19 mouse cellular contexts compared by ENCODE assay signal in the genomic region with DNA sequence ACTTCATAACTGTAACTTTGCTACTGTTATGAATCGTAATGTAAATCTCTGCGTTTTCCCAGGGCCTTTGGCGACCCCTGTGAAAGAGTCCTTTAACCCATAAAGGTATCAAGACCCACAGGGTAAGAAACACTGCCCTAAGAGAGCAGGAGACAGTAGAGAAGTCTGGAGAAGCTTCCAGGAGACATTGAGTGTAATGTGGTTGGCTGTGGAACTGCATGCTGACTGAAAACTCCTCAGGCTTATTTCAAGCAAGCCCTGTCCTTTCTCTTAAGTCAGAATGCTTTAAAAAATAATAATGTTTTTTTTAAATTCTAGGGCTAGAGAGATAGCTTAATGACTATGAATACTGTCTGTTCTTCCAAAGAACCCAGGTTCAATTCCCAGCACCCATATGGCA.
DNase-seq lines count a peak whose midpoint lies in the region; ATAC-seq and TF ChIP-seq lines count a peak whose summit lies in the region.
"Had no signal": no experiment of that assay in that cellular context is flagged by ENCODE, and none has a peak within 500 bp of the region (broad histone marks: within the 10 kb centered on the region; RNA-seq: fewer than 3 reads in every experiment).

No protein-coding gene starts in this region.

- peaks cover 16% of the 10 kb centered on the region for H3K4me1 ChIP-seq in heart, embryonic 12.5 days (replicated peaks)
- H3K4me1 ChIP-seq in lung, embryonic 15.5 days = peaks cover 18% of the 10 kb centered on the region
- peaks cover 36% of the 10 kb centered on the region for H3K4me1 ChIP-seq in embryonic facial prominence, embryonic 12.5 days
- H3K4me1 ChIP-seq in stomach, postnatal 0 days (replicated peaks; ENCODE audit: control insufficient read depth, insufficient read depth) = no peaks in the 10 kb centered on the region
- H3K4me1 ChIP-seq: liver, embryonic 15.5 days had no signal

- DNase-seq in heart, adult 8-10 months (ENCODE audit: low spot score) = no peak
- DNase-seq in lung, postnatal 36 days = no peak
- no peak for DNase-seq in stomach, postnatal 0 days (ENCODE audit: low spot score)
- DNase-seq in T-cell, adult 2 months (ENCODE audit: low spot score) = no peak
- DNase-seq: adrenal gland, postnatal 10 days; cerebellum, adult 8-10 months; kidney, adult 2 months; kidney, postnatal 36 days; left cerebral cortex, postnatal 4 days; thymus, postnatal 25 days had no signal

- H3K27ac ChIP-seq in heart, embryonic 12.5 days (ENCODE audit: poor library complexity, severe bottlenecking) = 0 out of 2 replicates have a peak overlapping the region, but pooled peaks have one; percentile 55
- H3K27ac ChIP-seq in lung, embryonic 15.5 days = peak overlapping the region; percentile 76; the same call in 1 of the 2 replicates
- peak overlapping the region; percentile 93 for H3K27ac ChIP-seq in embryonic facial prominence, embryonic 12.5 days
- H3K27ac ChIP-seq in stomach, postnatal 0 days (replicated peaks) = no peak overlapping the region
- H3K27ac ChIP-seq: liver, embryonic 15.5 days had no signal

- no peak overlapping the region for H3K4me2 ChIP-seq in heart, embryonic 12.5 days
- H3K4me2 ChIP-seq in lung, embryonic 15.5 days = no peak overlapping the region
- no peak overlapping the region for H3K4me2 ChIP-seq in embryonic facial prominence, embryonic 12.5 days (replicated peaks)
- H3K4me2 ChIP-seq in stomach, postnatal 0 days (replicated peaks; ENCODE audit: low read depth) = no peak overlapping the region
- H3K4me2 ChIP-seq: heart, embryonic 15.5 days; liver, embryonic 15.5 days; midbrain, embryonic 15.5 days had no signal

- TF ChIP-seq CTCF in stomach, postnatal 0 days (IDR thresholded peaks at IDR 0.05; ENCODE audit: low read depth) = peak; percentile 52

- WGBS in heart, embryonic 12.5 days = 83% methylated on average over 3 of the region's 3 CpGs
- WGBS in lung, embryonic 15.5 days = 89% methylated on average over 3 of the region's 3 CpGs
- 78% methylated on average over 3 of the region's 3 CpGs for WGBS in embryonic facial prominence, embryonic 12.5 days
- 78% methylated on average over 3 of the region's 3 CpGs for whole genome bisulfite sequencing in stomach, postnatal 0 days

- H3K9me3 ChIP-seq in heart, embryonic 12.5 days (replicated peaks) = no peaks in the 10 kb centered on the region
- no peaks in the 10 kb centered on the region for H3K9me3 ChIP-seq in lung, embryonic 15.5 days
- no peaks in the 10 kb centered on the region for H3K9me3 ChIP-seq in embryonic facial prominence, embryonic 12.5 days
- no peaks in the 10 kb centered on the region for H3K9me3 ChIP-seq in stomach, postnatal 0 days (ENCODE audit: control insufficient read depth, low read length)
- H3K9me3 ChIP-seq: heart, embryonic 15.5 days; hindbrain, embryonic 12.5 days; liver, embryonic 15.5 days; midbrain, embryonic 15.5 days had no signal

- H3K27me3 ChIP-seq in heart, embryonic 12.5 days (replicated peaks) = no peaks in the 10 kb centered on the region
- no peaks in the 10 kb centered on the region for H3K27me3 ChIP-seq in lung, embryonic 15.5 days
- H3K27me3 ChIP-seq in embryonic facial prominence, embryonic 12.5 days = no peaks in the 10 kb centered on the region
- H3K27me3 ChIP-seq in stomach, postnatal 0 days (ENCODE audit: control insufficient read depth, insufficient read depth, low read length) = no peaks in the 10 kb centered on the region
- H3K27me3 ChIP-seq: heart, embryonic 15.5 days; hindbrain, embryonic 12.5 days; liver, embryonic 15.5 days; midbrain, embryonic 15.5 days had no signal

- H3K36me3 ChIP-seq in heart, embryonic 12.5 days = no peaks in the 10 kb centered on the region
- H3K36me3 ChIP-seq in lung, embryonic 15.5 days = no peaks in the 10 kb centered on the region
- no peaks in the 10 kb centered on the region for H3K36me3 ChIP-seq in embryonic facial prominence, embryonic 12.5 days
- no peaks in the 10 kb centered on the region for H3K36me3 ChIP-seq in stomach, postnatal 0 days (ENCODE audit: control insufficient read depth, insufficient read depth, low read length)
- H3K36me3 ChIP-seq: heart, embryonic 15.5 days; hindbrain, embryonic 12.5 days; liver, embryonic 15.5 days; midbrain, embryonic 15.5 days had no signal

- H3K9ac ChIP-seq in heart, embryonic 12.5 days = no peak overlapping the region
- H3K9ac ChIP-seq in lung, embryonic 15.5 days = no peak overlapping the region
- no peak overlapping the region for H3K9ac ChIP-seq in embryonic facial prominence, embryonic 12.5 days
- no peak overlapping the region for H3K9ac ChIP-seq in stomach, postnatal 0 days (ENCODE audit: low read length)
- H3K9ac ChIP-seq: heart, embryonic 15.5 days; hindbrain, embryonic 12.5 days; liver, embryonic 15.5 days; midbrain, embryonic 15.5 days had no signal

- ATAC-seq in heart, embryonic 12.5 days (ENCODE audit: insufficient number of reproducible peaks, low FRiP score) = no peak
- ATAC-seq in lung, embryonic 15.5 days (ENCODE audit: borderline replicate concordance, extremely low read depth, low FRiP score, low TSS enrichment) = no peak
- ATAC-seq in embryonic facial prominence, embryonic 12.5 days (ENCODE audit: insufficient number of reproducible peaks, insufficient read depth, low FRiP score, low TSS enrichment) = no peak
- no peak for ATAC-seq in stomach, postnatal 0 days (ENCODE audit: low FRiP score, low TSS enrichment)
- no peak for ATAC-seq in erythroid progenitor cell, adult 5-6 weeks (replicated peaks; ENCODE audit: low FRiP score, poor library complexity, severe bottlenecking)

- TF ChIP-seq EP300 in stomach, postnatal 0 days (optimal IDR thresholded peaks at IDR 0.05) = no peak

- no peak overlapping the region for H3K4me3 ChIP-seq in heart, embryonic 12.5 days
- no peak overlapping the region for H3K4me3 ChIP-seq in lung, embryonic 15.5 days
- no peak overlapping the region for H3K4me3 ChIP-seq in embryonic facial prominence, embryonic 12.5 days
- no peak overlapping the region for H3K4me3 ChIP-seq in stomach, postnatal 0 days (ENCODE audit: low read depth, low read length)
- H3K4me3 ChIP-seq: erythroblast, embryonic 14.5 days; heart, embryonic 15.5 days; hindbrain, embryonic 12.5 days; liver, embryonic 15.5 days; midbrain, embryonic 15.5 days had no signal
